8 mouse cellular contexts compared by ENCODE assay signal in the genomic region with DNA sequence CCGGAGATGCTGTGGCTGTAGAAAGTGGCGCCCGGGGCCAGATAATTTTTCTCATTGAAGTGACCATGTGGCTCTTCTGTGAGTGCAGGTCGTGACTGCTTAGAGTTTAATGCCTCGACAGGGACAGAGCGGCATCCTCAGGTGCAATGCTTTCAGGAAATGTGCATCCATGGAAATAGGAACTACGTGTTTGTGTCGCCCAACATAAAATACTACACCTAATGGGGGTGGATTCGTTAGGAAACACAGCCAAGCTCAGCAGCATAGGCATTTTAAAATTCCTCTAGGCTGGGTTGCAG. TPM values are rescaled to one million over a fixed set of nuclear protein-coding genes. Genes with fewer than 3 reads are reported as not detected.
A peak's percentile ranks its signal among the peaks of the same experiment; 100 is the strongest.
DNase-seq lines count a peak whose midpoint lies in the region; ATAC-seq and TF ChIP-seq lines count a peak whose summit lies in the region.

No protein-coding gene starts in this region.

- no peaks in the 10 kb centered on the region for H3K9me3 ChIP-seq in hindbrain, embryonic 13.5 days
- H3K9me3 ChIP-seq in liver, embryonic 15.5 days (replicated peaks) = no peaks in the 10 kb centered on the region

- peak overlapping the region; percentile 97 for H3K9ac ChIP-seq in hindbrain, embryonic 13.5 days
- H3K9ac ChIP-seq in liver, embryonic 15.5 days = peak overlapping the region; percentile 93

- H3K4me3 ChIP-seq in gastrocnemius, adult 2 months = peak overlapping the region; percentile 93
- peak overlapping the region; percentile 84 for H3K4me3 ChIP-seq in thymus, adult 2 months (ENCODE audit: control insufficient read depth, insufficient read depth, low read length)
- peak overlapping the region; percentile 91 for H3K4me3 ChIP-seq in hindbrain, embryonic 13.5 days
- peak overlapping the region; percentile 96 for H3K4me3 ChIP-seq in liver, embryonic 15.5 days (replicated peaks)

- H3K27ac ChIP-seq in gastrocnemius, adult 2 months = peak overlapping the region; percentile 100
- H3K27ac ChIP-seq in thymus, adult 2 months (ENCODE audit: control insufficient read depth, insufficient read depth, low read length) = peak overlapping the region; percentile 93
- H3K27ac ChIP-seq in hindbrain, embryonic 13.5 days = peak overlapping the region; percentile 100
- H3K27ac ChIP-seq in liver, embryonic 15.5 days (replicated peaks) = peak overlapping the region; percentile 98

- whole genome bisulfite sequencing in thymus, adult 2 months = under 1% methylated on average over 9 of the region's 9 CpGs
- under 1% methylated on average over 9 of the region's 9 CpGs for WGBS in hindbrain, embryonic 13.5 days
- WGBS in liver, embryonic 15.5 days (ENCODE audit: insufficient replicate concordance) = 0% methylated on average over 9 of the region's 9 CpGs

- H3K36me3 ChIP-seq in thymus, adult 2 months (ENCODE audit: control insufficient read depth, insufficient read depth, low read length) = no peaks in the 10 kb centered on the region
- H3K36me3 ChIP-seq in hindbrain, embryonic 13.5 days = no peaks in the 10 kb centered on the region
- no peaks in the 10 kb centered on the region for H3K36me3 ChIP-seq in liver, embryonic 15.5 days (replicated peaks)

- no peak for DNase-seq in gastrocnemius, adult 2 months
- no peak for DNase-seq in gastrocnemius, postnatal 4 days (ENCODE audit: low spot score in 2 of 2)
- DNase-seq in thymus, adult 2 months = no peak
- DNase-seq in thymus, postnatal 25 days = no peak
- no peak for DNase-seq in urinary bladder, postnatal 25 days (ENCODE audit: low spot score)
- DNase-seq in gastrocnemius, postnatal 10 days = no peak

- peak overlapping the region; percentile 68 for H3K4me2 ChIP-seq in hindbrain, embryonic 13.5 days
- H3K4me2 ChIP-seq in liver, embryonic 15.5 days = peak overlapping the region; percentile 91

- no peak; the same call in 1 of the 2 replicates for TF ChIP-seq CTCF in gastrocnemius, adult 2 months (IDR thresholded peaks at IDR 0.05)
- TF ChIP-seq CTCF in thymus, adult 2 months (IDR thresholded peaks at IDR 0.05; ENCODE audit: borderline replicate concordance, control insufficient read depth, extremely low read depth, insufficient read depth, low read length, poor library complexity) = no peak

- H3K27me3 ChIP-seq in thymus, adult 2 months (ENCODE audit: control insufficient read depth, insufficient read depth, low read length) = no peaks in the 10 kb centered on the region
- H3K27me3 ChIP-seq in hindbrain, embryonic 13.5 days = no peaks in the 10 kb centered on the region
- no peaks in the 10 kb centered on the region for H3K27me3 ChIP-seq in liver, embryonic 15.5 days

- no peak for ATAC-seq in hindbrain, embryonic 13.5 days (ENCODE audit: low FRiP score)
- ATAC-seq in liver, embryonic 15.5 days (ENCODE audit: insufficient read depth) = no peak

- no peaks in the 10 kb centered on the region for H3K4me1 ChIP-seq in thymus, adult 2 months (replicated peaks; ENCODE audit: control insufficient read depth, insufficient read depth, low read length)
- peaks cover 31% of the 10 kb centered on the region for H3K4me1 ChIP-seq in hindbrain, embryonic 13.5 days (replicated peaks)
- peaks cover 25% of the 10 kb centered on the region for H3K4me1 ChIP-seq in liver, embryonic 15.5 days (replicated peaks)

- TF ChIP-seq POLR2A in thymus, adult 2 months (IDR thresholded peaks at IDR 0.05; ENCODE audit: control insufficient read depth, extremely low read depth, insufficient read depth, low read length, poor library complexity) = no peak

- intact Hi-C loops in gastrocnemius, adult 2 months (cut with DNase I) = loop anchor here (5.0 kb wide), 2 partner anchors 86 to 196 kb away; no protein-coding TSS in a partner anchor

RNA-seq across cellular contexts. Expression of a gene that starts 1.1 kb away (rescaled TPM):
- total RNA-seq in gastrocnemius, adult 2 months (2021) = 10 to 100 TPM; 27.0 to 55.3 TPM
- 10 to 100 TPM; 51.9 to 57.4 TPM for total RNA-seq in gastrocnemius, postnatal 4 days (2021)
- 29.5 and 31.8 TPM in 2 replicates for polyA plus RNA-seq in thymus, adult 2 months (2012; rRNA removed)
- polyA plus RNA-seq in hindbrain, embryonic 13.5 days (2015; fragmentation: Nextera tagmentation; extraction: Ambion mirVana) = 29.2 and 30.7 TPM in 2 replicates
- 3.1 and 4.4 TPM in 2 replicates for polyA plus RNA-seq in liver, embryonic 15.5 days (2015; fragmentation: Nextera tagmentation; extraction: Ambion mirVana)
- 10 to 100 TPM; 42.5 to 47.8 TPM for total RNA-seq in gastrocnemius, postnatal 10 days (2021)
